Mouse (Mus musculus): ENCODE measurements around the gene Ddx4.
A peak's percentile ranks its signal among the peaks of the same experiment; 100 is the strongest.

Ddx4 gene

GRCm38 (mm10) chr13:112652205-112652604, at the start of gene Ddx4:
Gene Ddx4, minus strand, starts transcription at chr13:112652475.
- DNase-seq (ENCODE audit: low spot score in 2 of 2), result no peak

- no peak for DNase-seq (ENCODE audit: low spot score in 2 of 2)
Observed at GRCm38 (mm10) chr13:112701256-112701655, 49.0 kb upstream of the Ddx4 start.

- DNase-seq (ENCODE audit: low spot score in 2 of 2), result no peak
Observed at GRCm38 (mm10) chr13:112695526-112696240, 43.4 kb upstream of the Ddx4 start.

- no peak for DNase-seq (ENCODE audit: low spot score in 2 of 2)
Observed at GRCm38 (mm10) chr13:112692870-112693553, 40.7 kb upstream of the Ddx4 start.

- no peak for DNase-seq (ENCODE audit: low spot score in 2 of 2)
Observed at GRCm38 (mm10) chr13:112686155-112686554, 33.9 kb upstream of the Ddx4 start.

- DNase-seq (ENCODE audit: low spot score in 2 of 2), result no peak
Observed at GRCm38 (mm10) chr13:112683970-112684369, 31.7 kb upstream of the Ddx4 start.

GRCm38 (mm10) chr13:112683312-112683711, 31.0 kb upstream of the Ddx4 start:
- no peak for DNase-seq (ENCODE audit: low spot score in 2 of 2)

GRCm38 (mm10) chr13:112678154-112678553, 25.9 kb upstream of the Ddx4 start:
- DNase-seq (ENCODE audit: low spot score in 2 of 2), result no peak

GRCm38 (mm10) chr13:112673899-112674447, 21.7 kb upstream of the Ddx4 start:
- peak; percentile 44 to 76 for DNase-seq (ENCODE audit: low spot score in 2 of 2)

- no peak for DNase-seq (ENCODE audit: low spot score in 2 of 2)
Observed at GRCm38 (mm10) chr13:112672797-112673196, 20.5 kb upstream of the Ddx4 start.

- peak in 1 of 2 experiments; percentile 64 for DNase-seq (ENCODE audit: low spot score in 2 of 2)
Observed at GRCm38 (mm10) chr13:112671708-112672107, 19.4 kb upstream of the Ddx4 start.

GRCm38 (mm10) chr13:112667215-112667614, 14.9 kb upstream of the Ddx4 start:
- DNase-seq (ENCODE audit: low spot score in 2 of 2), result no peak

GRCm38 (mm10) chr13:112666433-112667024, 14.3 kb upstream of the Ddx4 start:
- no peak for DNase-seq (ENCODE audit: low spot score in 2 of 2)

- DNase-seq (ENCODE audit: low spot score in 2 of 2), result no peak
Observed at GRCm38 (mm10) chr13:112661687-112662086, 9.4 kb upstream of the Ddx4 start.

GRCm38 (mm10) chr13:112660574-112661381, 8.5 kb upstream of the Ddx4 start, which contains the start of gene Slc38a9:
Gene Slc38a9, plus strand, starts transcription at chr13:112660751.
- DNase-seq (ENCODE audit: low spot score in 2 of 2), result peak; percentile 90 to 94

- DNase-seq (ENCODE audit: low spot score in 2 of 2), result no peak
Observed at GRCm38 (mm10) chr13:112659986-112660573, 7.8 kb upstream of the Ddx4 start.

- no peak for DNase-seq (ENCODE audit: low spot score in 2 of 2)
Observed at GRCm38 (mm10) chr13:112651183-112651582, 1.1 kb downstream of the Ddx4 start.

GRCm38 (mm10) chr13:112645529-112646186, 6.6 kb downstream of the Ddx4 start:
- no peak for DNase-seq (ENCODE audit: low spot score in 2 of 2)

- DNase-seq (ENCODE audit: low spot score in 2 of 2), result no peak
Observed at GRCm38 (mm10) chr13:112644996-112645395, 7.3 kb downstream of the Ddx4 start.

- DNase-seq (ENCODE audit: low spot score in 2 of 2), result no peak
Observed at GRCm38 (mm10) chr13:112642897-112643296, 9.4 kb downstream of the Ddx4 start.

GRCm38 (mm10) chr13:112639111-112639510, 13.2 kb downstream of the Ddx4 start:
- DNase-seq (ENCODE audit: low spot score in 2 of 2), result peak; percentile 49 to 68

Data from spleen, postnatal 4 days (tissue).